Mouse (Mus musculus): ENCODE results near the gene Csf3r.

The Csf3r gene

DNA sequence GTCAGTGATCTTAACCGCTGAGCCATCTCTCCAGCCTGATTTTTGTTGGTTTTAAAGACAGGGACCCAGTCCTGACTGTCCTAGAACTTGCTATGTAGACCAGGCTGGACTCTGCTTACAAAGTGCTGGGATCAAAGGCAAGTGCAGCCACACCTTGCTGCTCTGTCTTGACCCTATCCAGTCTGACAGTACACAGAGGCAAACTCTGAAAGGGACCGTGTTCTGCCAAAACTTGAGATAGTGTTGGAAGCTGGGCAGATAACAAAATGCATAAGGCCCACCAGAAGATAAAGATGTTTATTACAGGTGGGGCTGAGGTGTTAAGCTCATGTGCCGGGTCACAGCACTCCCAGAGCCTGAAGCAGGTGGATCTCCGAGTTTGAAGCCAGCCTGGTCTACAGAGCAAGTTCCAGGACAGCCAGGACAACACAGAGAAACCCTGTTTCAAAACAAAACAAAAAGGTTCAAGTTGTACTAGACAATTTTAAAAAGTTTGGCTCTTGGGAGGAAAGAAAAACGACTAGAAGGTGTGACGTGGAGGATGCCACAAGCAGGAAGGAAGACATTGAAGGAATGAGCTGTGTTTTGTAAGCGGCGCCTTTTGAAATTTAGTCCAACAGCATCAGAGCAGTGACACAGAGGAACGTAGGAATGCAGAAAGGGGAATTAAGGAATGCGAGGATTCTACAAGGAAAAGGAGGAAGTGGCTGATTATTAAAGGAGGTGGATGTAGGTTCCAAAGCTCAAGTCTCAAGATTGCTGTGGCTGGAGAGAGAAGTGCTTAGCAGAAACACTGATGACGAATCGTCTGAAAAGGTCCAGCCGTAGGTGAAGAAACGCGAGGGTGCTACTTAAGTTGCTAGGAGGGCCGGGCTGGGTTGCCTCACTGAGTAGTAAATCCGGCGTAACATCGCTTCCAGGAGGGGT, 33.1 kb downstream of the Csf3r start:
- peak; percentile 58 for DNase-seq (ENCODE audit: low read depth, low spot score)

GRCm38 (mm10) chr4:126058134-126058996, 34.0 kb downstream of the Csf3r start, which contains the start of gene Oscp1:
Gene Oscp1, plus strand, starts transcription at chr4:126058565.
- peak; percentile 96 for DNase-seq (ENCODE audit: low read depth, low spot score)

DNA sequence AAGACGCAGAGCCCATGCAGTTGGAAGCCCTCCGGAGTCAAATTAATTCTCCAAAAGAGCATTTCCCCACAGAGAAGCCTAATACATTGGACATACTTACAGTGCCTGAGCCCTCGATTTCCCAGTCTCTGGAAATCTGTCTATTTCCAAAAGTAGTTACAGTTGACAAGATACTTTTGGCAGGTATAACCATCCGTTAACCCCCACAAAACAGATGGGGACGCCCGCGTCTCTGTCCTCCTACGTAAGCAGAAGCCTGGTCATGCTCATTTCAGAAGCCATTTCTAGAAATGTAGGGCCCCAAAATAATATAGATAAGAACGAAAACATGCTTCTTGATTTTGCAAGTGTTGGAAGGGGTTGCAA, 34.6 kb downstream of the Csf3r start:
- DNase-seq (ENCODE audit: low read depth, low spot score), result no peak

DNA sequence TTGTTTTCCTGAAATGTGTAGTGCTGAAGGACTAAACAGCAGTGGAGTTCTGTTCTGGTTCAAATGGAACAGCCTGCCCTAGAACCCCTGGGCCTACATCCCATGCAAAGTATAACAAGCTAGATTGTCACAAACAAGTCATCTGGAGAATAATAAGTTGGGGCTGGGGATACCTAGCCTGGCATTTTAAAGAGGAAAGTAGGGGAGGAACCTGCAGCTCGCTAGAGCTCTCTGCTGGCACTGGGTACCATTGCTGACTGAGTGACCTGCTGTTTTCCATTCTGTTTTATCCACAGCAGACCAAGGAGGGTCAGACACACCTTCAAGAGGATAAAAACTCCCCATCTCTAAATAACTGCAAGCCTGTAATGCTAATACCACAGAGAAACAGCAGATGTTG, 38.5 kb downstream of the Csf3r start:
- DNase-seq (ENCODE audit: low read depth, low spot score), result peak; percentile 77

DNA sequence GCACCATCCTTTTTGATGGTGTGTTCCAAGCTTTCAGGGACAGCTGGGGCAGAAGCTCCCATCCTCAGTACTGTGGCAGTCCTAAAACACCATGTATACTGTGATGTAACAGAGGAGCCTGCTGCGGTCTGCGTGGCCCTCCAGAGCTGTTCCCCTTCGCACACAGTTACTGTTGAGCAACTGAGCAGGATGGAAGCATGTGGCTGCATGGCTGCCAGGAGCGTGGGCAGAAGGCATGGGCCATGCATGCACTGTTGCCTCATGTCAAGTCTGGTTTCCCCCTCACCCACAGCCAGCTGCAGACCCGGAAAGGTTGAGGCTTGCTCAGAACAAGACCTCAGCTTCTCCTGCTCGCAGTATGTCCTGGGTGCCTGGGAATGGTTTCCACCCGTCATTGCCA, 40.9 kb downstream of the Csf3r start:
- no peak for DNase-seq (ENCODE audit: low read depth, low spot score)

- no peak for DNase-seq (ENCODE audit: low read depth, low spot score)
Observed at GRCm38 (mm10) chr4:126067401-126068077, 43.2 kb downstream of the Csf3r start.

GRCm38 (mm10) chr4:126068842-126069241, 44.5 kb downstream of the Csf3r start:
- DNase-seq (ENCODE audit: low read depth, low spot score), result no peak

GRCm38 (mm10) chr4:126077833-126078232, 53.5 kb downstream of the Csf3r start:
- DNase-seq (ENCODE audit: low read depth, low spot score), result no peak

- DNase-seq (ENCODE audit: low read depth, low spot score), result peak; percentile 25
Observed at GRCm38 (mm10) chr4:126079266-126079665, 54.9 kb downstream of the Csf3r start.

DNA sequence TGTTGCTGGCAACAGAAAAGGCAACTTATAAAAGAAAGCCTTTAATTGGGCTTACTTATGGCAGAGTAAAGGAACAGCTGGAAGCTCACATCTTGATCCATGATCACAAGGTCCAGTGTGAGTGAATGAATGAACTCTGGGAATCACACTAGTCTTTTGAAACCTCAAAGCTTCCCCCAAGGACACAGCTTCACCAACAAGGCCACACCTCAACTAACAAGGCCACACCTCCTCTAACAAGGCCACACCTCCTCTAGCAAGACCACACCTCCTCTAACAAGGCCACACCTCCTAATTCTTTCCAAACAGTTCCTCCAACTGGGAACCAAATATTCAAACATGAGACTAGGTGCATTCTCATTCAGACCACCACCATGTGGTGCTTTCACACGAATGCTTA, 57.3 kb downstream of the Csf3r start:
- DNase-seq (ENCODE audit: low read depth, low spot score), result no peak

DNA sequence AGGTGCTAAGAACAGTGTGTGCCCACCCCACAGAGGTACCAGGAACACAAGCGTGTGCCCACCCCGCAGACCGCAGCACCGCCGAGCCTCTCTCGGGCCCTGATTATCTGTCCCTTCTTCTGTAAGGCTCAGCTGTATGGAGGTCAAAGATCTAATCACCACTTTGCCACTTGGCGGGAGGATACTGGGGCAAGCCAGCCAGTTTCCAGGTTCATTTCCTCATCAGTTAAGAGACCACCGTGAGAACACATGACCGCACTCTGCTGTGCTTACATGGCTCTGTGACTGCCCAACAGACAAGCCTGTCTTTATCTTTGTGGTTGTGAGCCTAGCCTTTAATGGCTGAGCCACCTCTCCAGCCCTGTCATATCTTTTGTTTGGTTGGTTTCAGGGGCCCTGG, 58.7 kb downstream of the Csf3r start:
- DNase-seq (ENCODE audit: low read depth, low spot score), result no peak

- DNase-seq (ENCODE audit: low read depth, low spot score), result no peak
Observed at GRCm38 (mm10) chr4:126084382-126084781, 60.0 kb downstream of the Csf3r start.

DNA sequence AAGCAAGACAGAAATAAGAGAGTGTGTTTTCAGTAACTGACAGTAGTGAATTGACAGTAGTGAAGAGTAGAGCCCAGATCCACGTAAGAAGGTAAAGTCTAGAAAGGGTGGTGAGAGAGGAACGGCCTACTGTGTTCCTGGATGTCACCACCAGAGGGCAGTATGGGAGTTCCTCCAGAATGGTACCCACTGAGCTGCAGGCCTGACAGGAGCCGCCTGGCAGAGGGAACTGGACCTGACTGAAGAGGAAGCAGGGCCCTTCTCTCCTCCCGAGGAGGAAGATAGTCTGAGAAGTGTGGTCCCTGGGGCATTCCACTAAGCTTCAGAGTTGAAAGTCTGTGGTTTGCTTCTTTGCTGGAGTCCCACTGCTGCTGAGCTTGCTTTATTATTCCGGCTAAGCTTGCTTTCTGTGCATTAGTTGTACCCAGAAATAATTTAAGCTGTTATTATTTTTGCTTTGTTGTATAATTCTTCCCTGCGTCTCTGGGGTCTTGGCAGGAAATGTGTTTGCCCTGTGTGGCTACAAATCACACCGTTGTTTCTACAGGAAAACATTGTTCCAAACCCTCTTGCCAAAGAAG, 61.7 kb downstream of the Csf3r start:
- DNase-seq (ENCODE audit: low read depth, low spot score), result peak; percentile 93

- DNase-seq (ENCODE audit: low read depth, low spot score), result no peak
Observed at GRCm38 (mm10) chr4:126090101-126090847, 65.9 kb downstream of the Csf3r start.

DNA sequence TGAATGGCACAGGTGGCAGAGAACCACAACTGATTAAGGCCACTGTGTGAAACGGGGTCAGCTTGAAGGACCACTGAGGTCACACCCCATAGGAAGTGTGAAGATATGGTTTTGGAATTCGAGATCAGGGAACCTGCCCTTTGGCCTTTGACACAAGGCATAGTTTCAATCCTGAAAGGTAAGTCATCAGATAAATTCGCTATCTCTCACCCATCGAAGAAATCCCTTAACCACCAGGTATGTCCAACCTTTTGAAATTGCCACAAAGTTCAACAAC, 66.4 kb downstream of the Csf3r start:
- no peak for DNase-seq (ENCODE audit: low read depth, low spot score)

DNA sequence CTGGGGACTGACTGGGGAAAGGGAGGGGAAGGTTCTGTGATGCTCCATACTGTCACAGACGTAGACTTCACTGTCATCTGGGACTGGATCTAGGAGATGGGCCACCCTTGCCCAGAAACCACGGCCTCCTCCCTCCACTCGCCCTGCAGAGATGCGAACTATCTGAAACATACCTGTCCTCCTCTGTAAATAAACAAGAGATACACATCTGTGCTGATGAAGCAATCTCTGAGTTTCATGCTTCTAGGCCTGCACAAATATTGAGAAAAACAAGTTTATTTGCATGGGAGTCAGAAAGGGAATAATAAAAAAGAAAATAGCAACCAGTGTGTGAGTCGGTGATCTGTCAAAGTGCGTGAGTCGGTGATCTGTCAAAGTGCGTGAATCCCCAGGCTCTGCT, 67.5 kb downstream of the Csf3r start:
- DNase-seq (ENCODE audit: low read depth, low spot score), result no peak

All from 3T3-L1 (cell line).